In genomic region chr2:75768559-75769304, GRCm38 (mm10) we compare ENCODE assay signal across 10 mouse cellular contexts.
DNase-seq lines count a peak whose midpoint lies in the region; ATAC-seq and TF ChIP-seq lines count a peak whose summit lies in the region.
"Had no signal": no experiment of that assay in that cellular context is flagged by ENCODE, and none has a peak within 500 bp of the region (broad histone marks: within the 10 kb centered on the region; RNA-seq: fewer than 3 reads in every experiment).

No protein-coding gene starts in this region.

- H3K27me3 ChIP-seq in hindbrain, embryonic 10.5 days (ENCODE audit: insufficient read depth, poor library complexity, severe bottlenecking): no peaks in the 10 kb centered on the region
- no peaks in the 10 kb centered on the region for H3K27me3 ChIP-seq in hindbrain, embryonic 13.5 days
- H3K27me3 ChIP-seq in CH12.LX (replicated peaks): no peaks in the 10 kb centered on the region
- no peaks in the 10 kb centered on the region for H3K27me3 ChIP-seq in embryonic facial prominence, embryonic 10.5 days (replicated peaks; ENCODE audit: low read depth, poor library complexity, severe bottlenecking)
- no peaks in the 10 kb centered on the region for H3K27me3 ChIP-seq in liver, embryonic 13.5 days
- H3K27me3 ChIP-seq: embryonic facial prominence, embryonic 12.5 days had no signal

- ATAC-seq in hindbrain, embryonic 13.5 days (ENCODE audit: low FRiP score): no peak
- no peak for ATAC-seq in liver, embryonic 13.5 days (ENCODE audit: low read depth)

- intact Hi-C loops in left cerebral cortex, postnatal 25 days (cut with DNase I): no loop called here

- H3K79me2 ChIP-seq in CH12.LX (replicated peaks; ENCODE audit: control insufficient read depth, extremely low read depth, insufficient read depth, poor library complexity, severe bottlenecking): no peaks in the 10 kb centered on the region

- no peak for DNase-seq in hindbrain, embryonic 10.5 days (ENCODE audit: low spot score)
- DNase-seq in CH12.LX (ENCODE audit: extremely low read depth): no peak
- DNase-seq in embryonic facial prominence, embryonic 10.5 days (ENCODE audit: low spot score): no peak
- no peak for DNase-seq in liver, embryonic 13.5 days
- DNase-seq in urinary bladder, postnatal 36 days (ENCODE audit: low spot score in 2 of 2): no peak
- no peak for DNase-seq in left cerebral cortex, postnatal 25 days (ENCODE audit: low spot score in 2 of 2)
- DNase-seq in urinary bladder, adult 18-20 months (ENCODE audit: low spot score in 2 of 2): no peak
- DNase-seq: gastrocnemius, postnatal 25 days had no signal

- in situ Hi-C loops in CH12.LX (cut with MboI; ENCODE audit: low pct_ligation_motif_present, low pct_unique_long_range_greater_than_20kb, low sequenced_read_pairs): loop anchor here (5.0 to 10.0 kb wide), 2 partner anchors 46 to 64 kb away; partner anchors contain the start of gene Nfe2l2

- H3K4me3 ChIP-seq in hindbrain, embryonic 10.5 days: no peak overlapping the region
- H3K4me3 ChIP-seq in hindbrain, embryonic 13.5 days: no peak overlapping the region
- H3K4me3 ChIP-seq in CH12.LX (replicated peaks in 1 of 3; ENCODE audit: low read depth in 2 of 3, low read length in 2 of 3, poor library complexity in 1 of 3): no peak overlapping the region
- H3K4me3 ChIP-seq in embryonic facial prominence, embryonic 10.5 days: no peak overlapping the region
- H3K4me3 ChIP-seq in liver, embryonic 13.5 days (replicated peaks): no peak overlapping the region
- H3K4me3 ChIP-seq: embryonic facial prominence, embryonic 12.5 days had no signal

- no peaks in the 10 kb centered on the region for H3K9me3 ChIP-seq in hindbrain, embryonic 10.5 days
- no peaks in the 10 kb centered on the region for H3K9me3 ChIP-seq in hindbrain, embryonic 13.5 days
- H3K9me3 ChIP-seq in CH12.LX (replicated peaks; ENCODE audit: low read length): no peaks in the 10 kb centered on the region
- no peaks in the 10 kb centered on the region for H3K9me3 ChIP-seq in embryonic facial prominence, embryonic 10.5 days
- H3K9me3 ChIP-seq in liver, embryonic 13.5 days (replicated peaks): no peaks in the 10 kb centered on the region
- H3K9me3 ChIP-seq: embryonic facial prominence, embryonic 12.5 days had no signal

- 0 out of 2 replicates have a peak, but pooled peaks have one; percentile 34 for TF ChIP-seq POLR2A in CH12.LX (IDR thresholded peaks at IDR 0.05; ENCODE audit: low read depth, low read length)

- no peak overlapping the region for H3K9ac ChIP-seq in hindbrain, embryonic 13.5 days
- H3K9ac ChIP-seq in CH12.LX (ENCODE audit: insufficient read depth, low read depth): peak overlapping the region; percentile 86
- H3K9ac ChIP-seq in liver, embryonic 13.5 days: no peak overlapping the region
- H3K9ac ChIP-seq: embryonic facial prominence, embryonic 12.5 days had no signal

- peaks cover 25% of the 10 kb centered on the region for H3K4me1 ChIP-seq in hindbrain, embryonic 10.5 days (replicated peaks)
- H3K4me1 ChIP-seq in hindbrain, embryonic 13.5 days (replicated peaks): peaks cover 9% of the 10 kb centered on the region
- peaks cover 31 to 77% of the 10 kb centered on the region in 2 experiments for H3K4me1 ChIP-seq in CH12.LX (ENCODE audit: control insufficient read depth in 1 of 2, insufficient read depth in 2 of 2)
- peaks cover 22% of the 10 kb centered on the region for H3K4me1 ChIP-seq in embryonic facial prominence, embryonic 10.5 days
- peaks cover 58% of the 10 kb centered on the region for H3K4me1 ChIP-seq in liver, embryonic 13.5 days (replicated peaks)

- 0 out of 2 replicates have a peak overlapping the region, but pooled peaks have one; percentile 35 for H3K27ac ChIP-seq in hindbrain, embryonic 10.5 days
- no peak overlapping the region for H3K27ac ChIP-seq in hindbrain, embryonic 13.5 days
- peak overlapping the region; percentile 70 for H3K27ac ChIP-seq in CH12.LX (ENCODE audit: insufficient read depth, low read depth)
- H3K27ac ChIP-seq in embryonic facial prominence, embryonic 10.5 days (replicated peaks): peak overlapping the region; percentile 44; the same call in 1 of the 2 replicates
- H3K27ac ChIP-seq in liver, embryonic 13.5 days: no peak overlapping the region; the same call in 1 of the 2 replicates
- H3K27ac ChIP-seq: embryonic facial prominence, embryonic 12.5 days had no signal

- dilution Hi-C loops in CH12.LX (cut with MboI; ENCODE audit: extremely low pct_ligation_motif_present, extremely low pct_unique_long_range_greater_than_20kb, low sequenced_read_pairs): no loop called here

- H3K36me3 ChIP-seq in hindbrain, embryonic 10.5 days: no peaks in the 10 kb centered on the region
- no peaks in the 10 kb centered on the region for H3K36me3 ChIP-seq in hindbrain, embryonic 13.5 days
- no peaks in the 10 kb centered on the region for H3K36me3 ChIP-seq in CH12.LX (replicated peaks in 1 of 2; ENCODE audit: control insufficient read depth in 1 of 2, insufficient read depth in 1 of 2, low read length in 1 of 2)
- no peaks in the 10 kb centered on the region for H3K36me3 ChIP-seq in embryonic facial prominence, embryonic 10.5 days (replicated peaks)
- no peaks in the 10 kb centered on the region for H3K36me3 ChIP-seq in liver, embryonic 13.5 days
- H3K36me3 ChIP-seq: embryonic facial prominence, embryonic 12.5 days had no signal

- whole genome bisulfite sequencing in hindbrain, embryonic 10.5 days: 85% methylated on average over 5 of the region's 5 CpGs
- 72% methylated on average over 5 of the region's 5 CpGs for WGBS in hindbrain, embryonic 13.5 days
- WGBS in embryonic facial prominence, embryonic 10.5 days: 88% methylated on average over 5 of the region's 5 CpGs
- 65% methylated on average over 5 of the region's 5 CpGs for WGBS in liver, embryonic 13.5 days (ENCODE audit: insufficient replicate concordance)

- no peak for TF ChIP-seq RAD21 in CH12.LX (IDR thresholded peaks at IDR 0.05; ENCODE audit: low read depth, low read length)

- no peak for TF ChIP-seq CTCF in CH12.LX (conservative IDR thresholded peaks at IDR 0.05 in 1 of 2, IDR thresholded peaks at IDR 0.05 in 1 of 2; ENCODE audit: low read depth in 2 of 2, low read length in 2 of 2)

- H3K4me2 ChIP-seq in hindbrain, embryonic 13.5 days: no peak overlapping the region
- peak overlapping the region; percentile 75; the same call in 1 of the 2 replicates for H3K4me2 ChIP-seq in CH12.LX (ENCODE audit: insufficient read depth, low read depth, poor library complexity, severe bottlenecking)
- peak overlapping the region; percentile 31 for H3K4me2 ChIP-seq in liver, embryonic 13.5 days
- H3K4me2 ChIP-seq: embryonic facial prominence, embryonic 12.5 days had no signal

- TF ChIP-seq EP300 in CH12.LX (IDR thresholded peaks at IDR 0.05; ENCODE audit: low read length): peak; percentile 17; the same call in 1 of the 2 replicates

TF ChIP-seq in CH12.LX, 34 proteins besides CTCF, POLR2A, EP300 and RAD21:
- no peak for TF ChIP-seq MEF2A (IDR thresholded peaks at IDR 0.05; ENCODE audit: borderline replicate concordance, low read depth, low read length)
- no peak for TF ChIP-seq ZKSCAN1 (IDR thresholded peaks at IDR 0.05; ENCODE audit: borderline replicate concordance, low read depth, low read length)
- 0 out of 2 replicates have a peak, but pooled peaks have one; percentile 9 for TF ChIP-seq MYC (IDR thresholded peaks at IDR 0.05; ENCODE audit: low read depth, low read length)
- 0 out of 2 replicates have a peak, but pooled peaks have one; percentile 5 for TF ChIP-seq BHLHE40 (IDR thresholded peaks at IDR 0.05; ENCODE audit: low read depth, low read length)
- peak; percentile 44 for TF ChIP-seq SIN3A (IDR thresholded peaks at IDR 0.05; ENCODE audit: low read length)
- TF ChIP-seq TCF12 (IDR thresholded peaks at IDR 0.05; ENCODE audit: low read depth, low read length): 0 out of 2 replicates have a peak, but pooled peaks have one; percentile 7
- peak; percentile 71 for TF ChIP-seq TBP (conservative IDR thresholded peaks at IDR 0.05; ENCODE audit: low read depth, low read length)
- TF ChIP-seq CHD1 (IDR thresholded peaks at IDR 0.05; ENCODE audit: low read depth, low read length): no peak
- peak; percentile 63 for TF ChIP-seq ZMIZ1 (IDR thresholded peaks at IDR 0.05; ENCODE audit: low read depth, low read length)

Comparison
In these comparisons a context has a peak if more than half of its experiments do, and no peak if none do; other contexts are left out.
1. H3K27ac ChIP-seq: peak in hindbrain, embryonic 10.5 days (single experiment), CH12.LX (single experiment) and embryonic facial prominence, embryonic 10.5 days (single experiment); none in hindbrain, embryonic 13.5 days (single experiment) and liver, embryonic 13.5 days (single experiment).